Mouse (Mus musculus): ENCODE results near the gene Npw.

The Npw gene

GRCm38 (mm10) chr17:24658017-24658758 lies at the start of gene Npw:
TSS of gene Npw (minus strand) at chr17:24658457.
- no peak for DNase-seq (ENCODE audit: low read depth, low spot score)

GRCm38 (mm10) chr17:24707801-24708425 lies 49.7 kb upstream of the Npw start:
- DNase-seq (ENCODE audit: low read depth, low spot score): no peak

GRCm38 (mm10) chr17:24706982-24707800 lies 48.9 kb upstream of the Npw start, which contains the start of gene Tbl3:
TSS of gene Tbl3 (minus strand) at chr17:24707660.
- peak; percentile 97 for DNase-seq (ENCODE audit: low read depth, low spot score)

- DNase-seq (ENCODE audit: low read depth, low spot score): no peak
Observed at GRCm38 (mm10) chr17:24705821-24706220, 47.6 kb upstream of the Npw start.

GRCm38 (mm10) chr17:24701251-24701650 lies 43.0 kb upstream of the Npw start:
- DNase-seq (ENCODE audit: low read depth, low spot score): no peak

GRCm38 (mm10) chr17:24699473-24699872 lies 41.2 kb upstream of the Npw start:
- no peak for DNase-seq (ENCODE audit: low read depth, low spot score)

- DNase-seq (ENCODE audit: low read depth, low spot score): no peak
Observed at GRCm38 (mm10) chr17:24698715-24699114, 40.5 kb upstream of the Npw start.

GRCm38 (mm10) chr17:24697985-24698384 lies 39.7 kb upstream of the Npw start:
- DNase-seq (ENCODE audit: low read depth, low spot score): no peak

- DNase-seq (ENCODE audit: low read depth, low spot score): peak; percentile 94
Observed at GRCm38 (mm10) chr17:24696011-24696697, 37.9 kb upstream of the Npw start, which contains the start of the genes Gfer and Noxo1. TSS of gene Gfer (minus strand) at chr17:24696156. TSS of gene Noxo1 (plus strand) at chr17:24696234.

- DNase-seq (ENCODE audit: low read depth, low spot score): no peak
Observed at GRCm38 (mm10) chr17:24695326-24696010, 37.2 kb upstream of the Npw start.

- DNase-seq (ENCODE audit: low read depth, low spot score): no peak
Observed at GRCm38 (mm10) chr17:24692385-24692784, 34.1 kb upstream of the Npw start.

- DNase-seq (ENCODE audit: low read depth, low spot score): peak; percentile 69
Observed at GRCm38 (mm10) chr17:24689251-24690081, 31.2 kb upstream of the Npw start, which contains the start of gene Syngr3. TSS of gene Syngr3 (minus strand) at chr17:24689955.

GRCm38 (mm10) chr17:24687599-24687998 lies 29.3 kb upstream of the Npw start:
- no peak for DNase-seq (ENCODE audit: low read depth, low spot score)

- peak; percentile 35 for DNase-seq (ENCODE audit: low read depth, low spot score)
Observed at GRCm38 (mm10) chr17:24687146-24687595, 28.9 kb upstream of the Npw start.

GRCm38 (mm10) chr17:24686514-24686913 lies 28.3 kb upstream of the Npw start:
- DNase-seq (ENCODE audit: low read depth, low spot score): no peak

- no peak for DNase-seq (ENCODE audit: low read depth, low spot score)
Observed at GRCm38 (mm10) chr17:24677500-24678080, 19.3 kb upstream of the Npw start.

GRCm38 (mm10) chr17:24676877-24677276 lies 18.6 kb upstream of the Npw start:
- DNase-seq (ENCODE audit: low read depth, low spot score): no peak

GRCm38 (mm10) chr17:24676187-24676586 lies 17.9 kb upstream of the Npw start:
- peak; percentile 83 for DNase-seq (ENCODE audit: low read depth, low spot score)

GRCm38 (mm10) chr17:24674277-24674676 lies 16.0 kb upstream of the Npw start:
- DNase-seq (ENCODE audit: low read depth, low spot score): peak; percentile 85

Data from brain, adult 2 months (tissue).